9 mouse cellular contexts compared by ENCODE assay signal in the genomic region with DNA sequence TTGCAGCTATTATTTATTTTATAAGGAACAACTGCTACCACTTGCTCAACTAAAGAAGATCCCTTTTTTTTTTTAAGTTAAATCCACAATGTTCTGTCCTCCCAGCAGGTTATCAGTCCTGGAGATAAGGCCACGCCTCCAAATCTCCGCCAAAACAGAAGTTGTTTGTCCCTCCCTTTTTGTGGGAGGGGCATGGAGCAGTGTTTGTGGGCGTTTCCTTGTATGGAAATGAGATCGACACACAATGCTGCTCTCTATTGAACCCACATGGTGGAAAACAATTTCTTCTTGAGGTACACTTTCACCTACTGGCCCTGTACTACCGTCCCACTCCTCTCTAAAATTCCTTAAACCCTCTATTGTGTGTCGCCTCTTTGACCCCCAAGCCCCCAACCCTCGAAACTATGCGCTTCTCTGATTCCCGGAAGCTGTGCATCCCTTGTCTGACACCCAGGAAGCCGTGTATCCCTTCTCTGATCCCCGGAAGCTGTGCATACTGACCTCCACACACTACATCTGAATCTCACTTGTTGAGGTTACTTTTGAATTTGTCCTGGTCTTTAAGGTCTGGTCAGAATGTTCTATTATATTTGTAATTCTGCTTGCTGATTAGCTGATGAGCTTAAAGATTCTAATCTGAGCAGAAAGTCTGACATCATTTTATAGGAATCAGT. TPM values are rescaled to one million over a fixed set of nuclear protein-coding genes. Genes with fewer than 3 reads are reported as not detected.
DNase-seq lines count a peak whose midpoint lies in the region; ATAC-seq lines count a peak whose summit lies in the region.
"Had no signal": no experiment of that assay in that cellular context is flagged by ENCODE, and none has a peak within 500 bp of the region (broad histone marks: within the 10 kb centered on the region; RNA-seq: fewer than 3 reads in every experiment).

No protein-coding gene starts in this region.

- no peaks in the 10 kb centered on the region for H3K9me3 ChIP-seq in lung, embryonic 16.5 days (ENCODE audit: control insufficient read depth, low read length)
- H3K9me3 ChIP-seq: megakaryocyte, embryonic 14.5 days had no signal

- H3K4me3 ChIP-seq in lung, embryonic 16.5 days (ENCODE audit: low read length): peak overlapping the region; percentile 15
- H3K4me3 ChIP-seq in brown adipose tissue, adult 24 weeks (ENCODE audit: insufficient read depth, low read depth, low read length): peak overlapping the region; percentile 11; the same call in 1 of the 2 replicates
- H3K4me3 ChIP-seq: megakaryocyte, embryonic 14.5 days had no signal

- H3K9ac ChIP-seq in lung, embryonic 16.5 days (ENCODE audit: low read length): no peak overlapping the region

- ATAC-seq in lung, embryonic 16.5 days (ENCODE audit: low read depth): peak; percentile 47
- peak; percentile 84 for ATAC-seq in megakaryocyte-erythroid progenitor cell, adult 5-6 weeks (replicated peaks; ENCODE audit: low FRiP score, low TSS enrichment, poor library complexity, severe bottlenecking)
- no peak for ATAC-seq in erythroid progenitor cell, adult 5-6 weeks (replicated peaks; ENCODE audit: low FRiP score, poor library complexity, severe bottlenecking)

- H3K4me1 ChIP-seq in lung, embryonic 16.5 days (replicated peaks; ENCODE audit: control insufficient read depth, insufficient read depth, low read length): no peaks in the 10 kb centered on the region; the same call in 1 of the 2 replicates
- peaks cover 3% of the 10 kb centered on the region for H3K4me1 ChIP-seq in brown adipose tissue, adult 24 weeks (ENCODE audit: control insufficient read depth, insufficient read depth, insufficient read length, low read length)
- H3K4me1 ChIP-seq: megakaryocyte, embryonic 14.5 days had no signal

- H3K27me3 ChIP-seq in lung, embryonic 16.5 days (ENCODE audit: control insufficient read depth, insufficient read depth, low read depth, low read length): no peaks in the 10 kb centered on the region

- peak overlapping the region; percentile 47 for H3K4me2 ChIP-seq in lung, embryonic 16.5 days (ENCODE audit: low read depth, low read length)

- WGBS in lung, embryonic 16.5 days: 24% methylated on average over 11 of the region's 11 CpGs

- intact Hi-C loops in gastrocnemius, postnatal 14 days (cut with DNase I; ENCODE audit: low total_unique reads): no loop called here

- DNase-seq in lung, postnatal 4 days: no peak
- DNase-seq in heart, postnatal 4 days: peak; percentile 19
- DNase-seq in gastrocnemius, postnatal 14 days: no peak
- no peak for DNase-seq in layer of hippocampus, postnatal 25 days (ENCODE audit: extremely low spot score in 1 of 2, low spot score in 1 of 2)

- no peaks in the 10 kb centered on the region for H3K36me3 ChIP-seq in lung, embryonic 16.5 days (ENCODE audit: control insufficient read depth, insufficient read depth, low read length)

- H3K27ac ChIP-seq in lung, embryonic 16.5 days (ENCODE audit: low read length): no peak overlapping the region
- no peak overlapping the region for H3K27ac ChIP-seq in brown adipose tissue, adult 24 weeks (replicated peaks; ENCODE audit: low read depth, low read length)

RNA-seq across cellular contexts. Expression of a gene that starts 48.3 kb away (rescaled TPM):
- polyA plus RNA-seq in lung, embryonic 16.5 days (2015; fragmentation: Nextera tagmentation; extraction: Ambion mirVana): 85.2 and 98.2 TPM in 2 replicates
- 26.5 and 27.0 TPM in 2 replicates for polyA plus RNA-seq in brown adipose tissue, adult 24 weeks (2012; ENCODE audit: insufficient read depth, insufficient read length, missing spikeins)
- total RNA-seq in heart, postnatal 4 days (2021): 10 to 100 TPM; 33.6 to 39.4 TPM
- total RNA-seq in megakaryocyte-erythroid progenitor cell, adult 5-6 weeks (2014; fragmentation: Nextera tagmentation): 207 and 252 TPM in 2 replicates
- total RNA-seq in megakaryocyte-erythroid progenitor cell, adult 5-6 weeks (2017): 203 and 254 TPM in 2 replicates
- total RNA-seq in gastrocnemius, postnatal 14 days (2021): 10 to 100 TPM; 15.2 to 15.3 TPM
- total RNA-seq in layer of hippocampus, postnatal 25 days (2021): 10 to 100 TPM in 1 of 2 experiments, 1 to 10 TPM in 1; 8.8 to 11.3 TPM
- 616 and 634 TPM in 2 replicates for total RNA-seq in erythroid progenitor cell, adult 5-6 weeks (2015; ENCODE audit: low replicate concordance)
- 160 and 179 TPM in 2 replicates for total RNA-seq in erythroid progenitor cell, adult 5-6 weeks (2017; ENCODE audit: low replicate concordance)
